Mouse (Mus musculus) retina, embryonic 14.5 days (tissue): ENCODE measurements around the gene Map2k5.

Source experiments
- DNase-seq: peaks from one replicate; pipeline ENCODE4 v3.0.0-alpha.2; 2015; ENCODE audit warnings: low spot score

The Map2k5 gene

DNA sequence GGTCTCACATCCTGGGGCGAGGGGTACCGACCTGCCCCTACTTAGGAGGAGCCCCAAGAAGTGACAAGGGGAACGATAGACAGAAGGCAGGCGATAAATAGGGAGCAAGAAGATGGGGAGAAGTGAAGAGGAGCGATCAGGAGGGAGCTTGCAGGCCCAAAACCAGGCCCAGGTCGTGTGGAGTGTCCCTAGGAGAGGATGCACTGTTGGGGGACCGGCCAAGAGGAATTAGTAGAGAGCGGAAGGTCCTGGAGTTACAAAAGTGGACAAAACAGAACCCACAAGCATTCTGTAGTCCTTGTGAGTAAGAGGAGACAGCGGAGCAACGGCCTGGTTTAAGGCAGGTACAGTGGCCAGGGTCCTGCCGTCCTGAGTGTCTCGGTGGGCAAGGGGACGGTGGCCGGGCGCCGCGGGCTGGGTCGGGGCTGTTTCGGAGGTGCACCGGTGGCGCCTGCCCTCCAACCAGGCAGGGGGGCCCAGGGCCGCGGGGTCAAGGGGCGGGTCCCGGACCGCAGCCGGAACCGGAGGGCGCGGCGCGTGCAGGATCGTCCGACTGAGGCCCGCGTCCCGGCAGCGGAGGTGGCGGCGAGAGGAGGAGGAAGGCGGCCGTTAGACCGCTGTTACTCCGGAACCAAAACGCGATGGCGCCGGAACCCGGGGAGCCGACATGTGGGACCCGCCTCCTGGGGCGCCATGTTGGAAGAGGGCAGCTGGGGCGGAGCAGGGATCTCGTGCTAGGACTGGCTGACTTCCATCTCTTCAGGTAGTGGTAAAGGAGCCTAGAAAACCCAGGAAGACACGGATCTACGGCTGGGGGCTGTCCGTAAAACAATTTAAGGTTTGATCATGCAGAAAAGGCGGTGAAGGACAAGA, at the start of gene Map2k5:
Gene Map2k5, minus strand, starts transcription at position 633 of the 873 bp plus-strand sequence.
- peak; percentile 87 for DNase-seq

DNA sequence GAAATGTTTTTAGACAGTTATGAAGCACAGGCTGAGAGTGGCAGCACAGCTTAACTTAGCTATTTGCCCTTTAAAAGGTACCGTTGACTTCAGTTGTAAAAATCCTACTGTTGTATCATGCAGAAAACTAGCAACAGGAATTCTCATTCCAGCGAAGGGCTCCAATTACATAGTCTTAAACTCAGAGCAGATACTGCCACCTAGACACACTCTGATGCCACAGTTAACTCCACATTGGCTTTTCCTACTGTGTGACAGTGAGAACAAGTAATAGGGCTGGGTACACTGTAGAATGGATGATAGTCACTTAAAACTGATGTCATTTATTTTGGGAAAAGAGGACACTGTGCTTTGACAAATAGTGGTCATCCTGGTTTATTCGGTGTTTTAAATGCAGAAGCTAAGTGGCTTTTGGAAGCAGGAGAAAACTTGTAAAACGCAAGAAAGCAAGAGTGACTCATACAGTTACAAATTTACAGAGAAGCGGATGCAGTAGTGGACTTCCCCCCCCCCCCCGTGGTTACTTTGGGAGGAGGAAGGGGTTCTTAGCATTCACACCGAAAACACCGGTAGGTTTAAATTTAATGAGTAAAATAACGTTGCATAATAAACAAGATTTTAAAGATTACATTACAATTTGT, 43.5 kb upstream of the Map2k5 start:
- no peak for DNase-seq

DNA sequence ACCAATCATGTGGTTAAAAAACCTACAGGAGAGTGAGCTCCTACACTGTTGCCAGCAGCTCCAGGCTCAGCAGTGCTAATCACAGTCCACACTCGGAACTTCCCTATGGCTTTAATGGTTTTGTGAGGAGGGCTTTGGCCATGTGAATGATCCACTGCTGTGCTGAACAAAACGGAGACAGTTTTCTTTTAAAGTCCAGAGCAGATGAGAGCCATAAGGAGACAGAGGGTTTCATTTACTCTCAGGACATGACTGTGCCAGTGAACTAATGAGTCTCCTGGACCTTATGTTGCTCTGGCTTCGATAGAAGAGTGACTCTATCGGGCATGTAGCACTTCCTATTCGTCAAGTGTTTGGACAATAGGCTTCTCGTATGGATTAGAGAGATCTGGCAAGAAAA, 42.7 kb upstream of the Map2k5 start:
- peak; percentile 48 for DNase-seq

GRCm38 (mm10) chr9:63400176-63400575, 22.5 kb upstream of the Map2k5 start:
- DNase-seq: no peak

DNA sequence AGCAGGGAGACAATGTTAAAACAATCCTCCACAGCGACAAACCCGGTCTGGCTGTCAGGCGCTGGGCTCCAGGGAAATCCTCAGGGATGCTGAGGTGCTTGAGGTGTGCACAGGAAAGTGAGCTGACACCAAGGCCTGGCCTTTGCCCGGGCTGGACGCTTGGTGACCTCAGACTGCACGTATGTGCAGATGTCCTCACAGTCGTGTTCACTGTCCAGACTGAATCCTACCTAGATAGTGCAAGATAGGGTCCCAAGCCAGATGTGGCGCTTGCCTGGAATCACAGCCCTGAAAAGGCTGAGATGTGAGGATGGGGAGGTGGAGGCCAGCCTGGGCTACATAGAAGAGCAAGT, 21.7 kb upstream of the Map2k5 start:
- no peak for DNase-seq

GRCm38 (mm10) chr9:63398611-63399462, 21.1 kb upstream of the Map2k5 start, which contains the start of gene 2300009A05Rik:
Gene 2300009A05Rik, minus strand, starts transcription at chr9:63399246.
- DNase-seq: peak; percentile 95

DNA sequence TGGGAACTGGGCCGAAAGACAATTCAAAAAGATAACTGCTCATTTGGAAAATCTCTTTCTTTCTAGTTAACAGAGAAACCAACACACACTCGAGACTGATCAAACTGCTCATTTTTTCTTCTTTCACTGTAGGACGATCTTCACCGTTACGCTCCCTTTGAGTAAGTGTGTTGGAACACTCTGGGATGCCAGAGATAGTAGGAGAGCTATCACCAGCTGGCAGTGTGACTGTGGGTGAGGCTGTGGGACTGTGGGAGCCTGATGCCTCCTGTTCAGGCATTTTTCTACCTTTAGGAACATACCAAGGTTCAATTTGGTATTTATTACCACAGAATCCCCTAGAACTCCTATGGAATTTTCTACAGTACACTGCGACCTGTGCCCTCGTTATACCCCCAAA, 17.9 kb upstream of the Map2k5 start:
- DNase-seq: no peak

DNA sequence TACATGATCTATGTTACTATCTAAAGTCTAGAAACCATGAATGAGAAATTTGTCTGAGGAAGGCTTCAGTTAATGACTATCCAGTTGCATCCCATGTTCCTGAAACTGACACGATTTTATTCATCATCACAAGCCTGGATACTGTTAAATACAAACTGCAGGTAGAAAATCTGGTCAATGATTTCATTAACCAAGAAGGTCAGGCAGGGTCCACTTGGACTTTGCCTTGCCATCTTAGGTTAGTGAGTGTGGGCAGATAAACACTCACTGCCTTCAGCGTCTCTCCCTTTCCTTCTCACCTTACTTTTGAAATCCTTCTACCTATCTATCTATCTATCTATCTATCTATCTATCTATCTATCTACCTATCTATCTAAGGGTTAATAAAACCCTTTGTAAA, 13.6 kb upstream of the Map2k5 start:
- no peak for DNase-seq

DNA sequence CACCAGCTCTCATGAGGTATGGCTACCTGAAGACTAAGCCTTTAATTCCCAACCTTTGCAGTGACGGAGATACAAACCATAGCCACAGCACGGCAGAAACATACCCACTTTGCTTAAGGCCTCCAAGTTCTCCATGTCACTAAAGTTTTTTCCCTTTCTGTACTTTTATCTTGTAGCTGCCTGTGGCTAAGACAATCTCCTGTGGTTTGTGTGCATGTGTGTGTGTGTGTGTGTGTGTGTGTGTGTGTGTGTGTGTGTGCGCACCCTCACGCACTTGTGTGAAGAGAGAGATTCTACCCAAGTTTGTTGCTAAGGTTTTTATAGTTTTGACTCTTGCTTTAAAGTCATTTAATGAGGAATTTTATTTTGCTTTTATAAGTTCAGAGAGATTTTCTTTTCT, 5.1 kb upstream of the Map2k5 start:
- DNase-seq: no peak

GRCm38 (mm10) chr9:63380326-63380725, 2.6 kb upstream of the Map2k5 start:
- DNase-seq: no peak

GRCm38 (mm10) chr9:63378174-63378573, 472 bp upstream of the Map2k5 start:
- DNase-seq: no peak

DNA sequence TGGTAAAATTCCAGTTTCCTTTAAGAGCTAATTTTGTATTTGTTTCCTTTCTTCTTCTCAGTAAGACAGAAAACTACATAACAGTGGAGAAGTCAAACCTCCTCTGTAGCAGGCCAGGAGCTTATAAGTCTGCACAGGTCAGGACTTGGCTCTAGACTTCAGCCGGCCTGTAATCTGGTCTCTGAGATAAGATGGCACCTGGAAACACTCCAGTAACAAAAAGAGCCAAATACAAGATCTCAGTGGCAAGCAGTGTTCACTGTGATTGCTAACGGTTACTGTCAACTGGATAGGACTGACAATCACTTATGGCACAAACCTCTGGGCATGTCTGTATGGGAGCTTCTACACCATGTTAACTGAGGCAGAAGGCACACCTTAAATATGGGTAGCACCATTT, 4.4 kb downstream of the Map2k5 start:
- no peak for DNase-seq

GRCm38 (mm10) chr9:63372541-63372940, 5.2 kb downstream of the Map2k5 start:
- DNase-seq: peak; percentile 12

GRCm38 (mm10) chr9:63360410-63360809, 17.3 kb downstream of the Map2k5 start:
- DNase-seq: no peak

GRCm38 (mm10) chr9:63359016-63359415, 18.7 kb downstream of the Map2k5 start:
- no peak for DNase-seq

GRCm38 (mm10) chr9:63356721-63357120, 21.0 kb downstream of the Map2k5 start:
- no peak for DNase-seq

GRCm38 (mm10) chr9:63356278-63356677, 21.4 kb downstream of the Map2k5 start:
- DNase-seq: no peak

GRCm38 (mm10) chr9:63354168-63354567, 23.5 kb downstream of the Map2k5 start:
- DNase-seq: no peak

GRCm38 (mm10) chr9:63350030-63350429, 27.7 kb downstream of the Map2k5 start:
- no peak for DNase-seq

DNA sequence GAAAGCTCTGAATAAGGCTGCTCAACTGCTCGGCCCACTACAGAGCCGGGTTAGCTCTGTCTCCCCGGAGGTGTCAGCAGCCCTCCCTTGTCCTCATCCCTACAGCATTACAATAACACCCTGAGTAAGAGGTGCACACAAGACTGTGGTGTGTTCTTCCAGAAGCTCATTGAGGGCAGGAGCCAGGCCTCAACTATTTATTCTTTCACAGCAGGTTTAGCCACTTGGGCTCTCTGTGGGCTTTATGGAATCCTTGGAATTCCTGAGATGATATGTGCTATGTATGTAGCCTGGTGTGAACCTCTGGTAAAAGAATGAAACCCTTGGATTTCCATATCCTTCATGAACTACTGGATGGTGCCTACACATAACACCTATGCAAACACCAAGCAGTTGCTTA, 28.5 kb downstream of the Map2k5 start:
- no peak for DNase-seq

GRCm38 (mm10) chr9:63348146-63348545, 29.6 kb downstream of the Map2k5 start:
- DNase-seq: no peak

DNA sequence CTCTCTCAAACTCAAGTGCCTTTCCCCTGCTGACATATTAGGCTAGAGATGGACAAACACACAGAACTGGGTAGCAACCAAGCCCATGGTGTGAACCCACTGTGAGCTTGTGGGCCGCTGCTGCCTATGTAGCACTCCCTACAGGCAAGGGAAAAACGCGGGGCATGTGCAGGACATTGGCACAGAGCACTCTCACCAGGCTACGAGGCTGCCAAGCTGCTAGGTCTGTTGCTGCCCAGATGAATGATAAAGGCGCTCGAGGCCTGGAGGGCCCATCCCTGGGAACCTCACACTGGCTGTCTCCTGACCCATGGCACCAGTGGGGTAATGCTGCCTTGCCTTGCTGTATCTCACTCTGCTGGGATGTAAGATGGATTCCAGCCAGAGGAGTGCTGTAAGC, 31.7 kb downstream of the Map2k5 start:
- no peak for DNase-seq

GRCm38 (mm10) chr9:63341761-63342160, 35.9 kb downstream of the Map2k5 start:
- DNase-seq: no peak
